Mouse (Mus musculus) embryonic fibroblast, embryonic 13.5 days (primary cell): ENCODE results near the gene Dab2ip.

Source experiments
- CTCF ChIP-seq: IDR thresholded peaks from 2 replicates; pipeline ENCODE4 v1.5.1; 2011; ENCODE audit warnings: mild to moderate bottlenecking, control low read depth, low read length, moderate library complexity, borderline replicate concordance; ENCODE audit not compliant: insufficient read depth
- POLR2A ChIP-seq: IDR thresholded peaks from 2 replicates; pipeline ENCODE4 v1.6.1; 2011; ENCODE audit warnings: low read depth, mild to moderate bottlenecking, control low read depth, low read length, moderate library complexity

- no peak for TF ChIP-seq POLR2A
- no peak for TF ChIP-seq CTCF
These were observed 69.3 kb downstream of the Dab2ip start for GRCm38 (mm10) chr2:35627298-35627898.
